Mouse (Mus musculus) lung, adult 2 months (tissue): ENCODE data around the gene Sufu.

Experiments
- CTCF ChIP-seq: fragments of 200-500 bp; IDR thresholded peaks from 2 replicates; pipeline ENCODE4 v1.5.1; 2011; ENCODE audit warnings: mild to moderate bottlenecking, low read length, control low read depth; ENCODE audit not compliant: insufficient read depth
- POLR2A ChIP-seq: fragments of 200-500 bp; IDR thresholded peaks from 2 replicates; pipeline ENCODE4 v1.6.1; 2011; ENCODE audit warnings: low read depth, mild to moderate bottlenecking, control low read depth, low read length, borderline replicate concordance; ENCODE audit errors: extremely low read depth

GRCm38 (mm10) chr19:46356701-46357138 is 40.0 kb upstream of the Sufu start:
- TF ChIP-seq CTCF = no peak
- TF ChIP-seq POLR2A = peak; percentile 16; the same call in 1 of the 2 replicates
